Mouse (Mus musculus) CD4-positive, CD25-positive, alpha-beta regulatory T cell (primary cell): ENCODE results near the gene Hoxc13. TPM values are rescaled to one million over a fixed set of nuclear protein-coding genes. Genes with fewer than 3 reads are reported as not detected.

Experiments used
- polyA plus RNA-seq: library from polyadenylated mRNA; unstranded; fragments of 100-300 nt; shearing (Covaris generic); gene quantifications from one replicate; pipeline ENCODE4 v1.2.1, GENCODE M21; 2017

Gene Hoxc13
- polyA plus RNA-seq = not detected

GRCm38 (mm10) chr15:102921053-102922011, at the start of gene Hoxc13:
Gene Hoxc13, plus strand, starts transcription at chr15:102921103.

GRCm38 (mm10) chr15:102936279-102936972, 15.5 kb downstream of the Hoxc13 start, which contains the start of gene Hoxc12:
Gene Hoxc12, plus strand, starts transcription at chr15:102936757.

GRCm38 (mm10) chr15:102954192-102955006, 33.5 kb downstream of the Hoxc13 start, which contains the start of gene Hoxc11:
Gene Hoxc11, plus strand, starts transcription at chr15:102954427.

GRCm38 (mm10) chr15:102966776-102967311, 45.9 kb downstream of the Hoxc13 start, which contains the start of gene Hoxc10:
Gene Hoxc10, plus strand, starts transcription at chr15:102966796.

GRCm38 (mm10) chr15:102967312-102967510, 46.3 kb downstream of the Hoxc13 start, which contains the start of gene Hoxc5:
Gene Hoxc5, plus strand, starts transcription at chr15:102967443.

GRCm38 (mm10) chr15:102976171-102976570, 55.3 kb downstream of the Hoxc13 start, which contains the start of gene Hoxc9:
Gene Hoxc9, plus strand, starts transcription at chr15:102976439.

Other genes starting within 250 kb of the Hoxc13 start
- 21.9 TPM for gene Atp5g2, start 248.8 kb upstream of the Hoxc13 start, polyA plus RNA-seq
- 46.7 TPM for gene Calcoco1, start 198.9 kb upstream of the Hoxc13 start, polyA plus RNA-seq
- not detected for gene Hoxc12, start 15.7 kb downstream of the Hoxc13 start, polyA plus RNA-seq
- not detected for gene Hoxc11, start 33.3 kb downstream of the Hoxc13 start, polyA plus RNA-seq
- not detected for gene Hoxc10, start 45.7 kb downstream of the Hoxc13 start, polyA plus RNA-seq
- gene Hoxc5, start 46.3 kb downstream of the Hoxc13 start, polyA plus RNA-seq = not detected
- 0.08 TPM for gene Hoxc9, start 55.3 kb downstream of the Hoxc13 start, polyA plus RNA-seq
- gene Hoxc8, start 69.5 kb downstream of the Hoxc13 start, polyA plus RNA-seq = 0.12 TPM
- not detected for gene Hoxc6, start 77.2 kb downstream of the Hoxc13 start, polyA plus RNA-seq
- gene Hoxc4, start 97.8 kb downstream of the Hoxc13 start, polyA plus RNA-seq = not detected
- 9.8 TPM for gene Smug1, start 246.0 kb downstream of the Hoxc13 start, polyA plus RNA-seq